Mouse (Mus musculus) MEL (cell line): Measurements from ENCODE around the gene Wdr81. TPM values are rescaled to one million over a fixed set of nuclear protein-coding genes. Genes with fewer than 3 reads are reported as not detected.
A peak's percentile ranks its signal among the peaks of the same experiment; 100 is the strongest.

Experiments used
- DNase-seq: peaks from one replicate; pipeline ENCODE4 v3.0.0; 2011; ENCODE audit warnings: low read depth, low spot score
- H3K27ac ChIP-seq: 2 replicates; pipeline ENCODE4 v1.5.1; 2012; ENCODE audit warnings: low read depth, mild to moderate bottlenecking, control low read depth, low read length, moderate library complexity; ENCODE audit not compliant: control insufficient read depth
- H3K27me3 ChIP-seq, 2 experiments: fragments of 150-350 bp in 1 of 2; sonication (generic) in 1 of 2; 2 replicates each; pipeline ENCODE4 v1.6.1; 2012; ENCODE audit warnings: low read length in 2 of 2, mild to moderate bottlenecking in 2 of 2, improper control_type of control experiment in 1 of 2, moderate library complexity in 1 of 2; ENCODE audit not compliant: insufficient read depth in 2 of 2, control insufficient read depth in 1 of 2
- H3K36me3 ChIP-seq, 2 experiments: 2 replicates each; pipeline ENCODE4 v1.6.1; 2012 to 2014; ENCODE audit warnings: low read length in 2 of 2, improper control_type of control experiment in 1 of 2, inconsistent platforms in 1 of 2, mild to moderate bottlenecking in 1 of 2; ENCODE audit not compliant: insufficient read depth in 2 of 2, control insufficient read depth in 1 of 2
- H3K4me1 ChIP-seq, 2 experiments: fragments of 150-350 bp in 1 of 2; sonication (generic) in 1 of 2; 2 replicates each; pipeline ENCODE4 v1.6.1; 2012; ENCODE audit warnings: low read length in 2 of 2, improper control_type of control experiment in 1 of 2, mild to moderate bottlenecking in 1 of 2; ENCODE audit not compliant: insufficient read depth in 2 of 2, control insufficient read depth in 1 of 2
- H3K4me3 ChIP-seq, 2 experiments: fragments of 150-350 bp in 1 of 2; sonication (generic) in 1 of 2; 2 replicates each; pipeline ENCODE4 v1.5.1; 2012; ENCODE audit warnings: low read depth in 2 of 2, low read length in 2 of 2, mild to moderate bottlenecking in 2 of 2, moderate library complexity in 2 of 2, control low read depth in 1 of 2, improper control_type of control experiment in 1 of 2; ENCODE audit not compliant: control insufficient read depth in 1 of 2, insufficient read depth in 1 of 2
- H3K79me2 ChIP-seq: 2 replicates; pipeline ENCODE4 v1.6.1; 2012; ENCODE audit warnings: mild to moderate bottlenecking, low read length, moderate library complexity; ENCODE audit not compliant: control insufficient read depth, poor library complexity, insufficient read depth
- H3K9ac ChIP-seq: 2 replicates; pipeline ENCODE4 v1.6.1; 2012; ENCODE audit warnings: low read depth, mild to moderate bottlenecking, control low read depth, low read length, moderate library complexity; ENCODE audit not compliant: control insufficient read depth, poor library complexity, severe bottlenecking
- H3K9me3 ChIP-seq: fragments of 150-350 bp; sonication (generic); replicated peaks from 2 replicates; pipeline ENCODE4 v1.6.1; 2012; ENCODE audit warnings: mild to moderate bottlenecking, low read length, improper control_type of control experiment, moderate library complexity; ENCODE audit not compliant: insufficient read depth
- CHD1 ChIP-seq: IDR thresholded peaks from 2 replicates; pipeline ENCODE4 v1.6.1; 2012; ENCODE audit warnings: low read depth, mild to moderate bottlenecking, inconsistent platforms, low read length, improper control_type of control experiment
- CHD2 ChIP-seq: IDR thresholded peaks from 2 replicates; pipeline ENCODE4 v1.6.1; 2011; ENCODE audit warnings: low read length, improper control_type of control experiment
- CTCF ChIP-seq, 3 experiments: IDR thresholded peaks in 2 of 3; conservative IDR thresholded peaks in 1 of 3; 2 replicates each; pipeline ENCODE4 v1.5.1; 2011 to 2012; ENCODE audit warnings: low read length in 3 of 3, low read depth in 2 of 3, mild to moderate bottlenecking in 2 of 3, improper control_type of control experiment in 1 of 3, inconsistent platforms in 1 of 3, mixed read lengths in 1 of 3, moderate library complexity in 1 of 3; ENCODE audit not compliant: control insufficient read depth in 1 of 3, insufficient read depth in 1 of 3, poor library complexity in 1 of 3, severe bottlenecking in 1 of 3
- GABPA ChIP-seq: IDR thresholded peaks from 2 replicates; pipeline ENCODE4 v1.6.1; 2012; ENCODE audit warnings: low read depth, mild to moderate bottlenecking, inconsistent platforms, low read length, improper control_type of control experiment, moderate library complexity
- HCFC1 ChIP-seq: IDR thresholded peaks from 2 replicates; pipeline ENCODE4 v1.6.1; 2012; ENCODE audit warnings: low read depth, mild to moderate bottlenecking, inconsistent platforms, low read length, improper control_type of control experiment, moderate library complexity
- JUND ChIP-seq: IDR thresholded peaks from 2 replicates; pipeline ENCODE4 v1.6.1; 2011; ENCODE audit warnings: low read depth, mild to moderate bottlenecking, improper control_type of control experiment, low read length
- KAT2A ChIP-seq: conservative IDR thresholded peaks from 2 replicates; pipeline ENCODE4 v1.6.1; 2012; ENCODE audit warnings: low read depth, low read length, improper control_type of control experiment, inconsistent platforms
- MAFK ChIP-seq: IDR thresholded peaks from 2 replicates; pipeline ENCODE4 v1.6.1; 2011; ENCODE audit warnings: low read depth, mild to moderate bottlenecking, low read length, improper control_type of control experiment, borderline replicate concordance
- MYC ChIP-seq: IDR thresholded peaks from 2 replicates; pipeline ENCODE4 v1.6.1; 2011; ENCODE audit warnings: low read depth, mild to moderate bottlenecking, low read length, improper control_type of control experiment, moderate library complexity
- RAD21 ChIP-seq: IDR thresholded peaks from 2 replicates; pipeline ENCODE4 v1.6.1; 2011; ENCODE audit warnings: mild to moderate bottlenecking, low read depth, low read length, improper control_type of control experiment
- SIN3A ChIP-seq: IDR thresholded peaks from 2 replicates; pipeline ENCODE4 v1.6.1; 2012; ENCODE audit warnings: low read length, improper control_type of control experiment, inconsistent platforms
- SMC3 ChIP-seq: IDR thresholded peaks from 2 replicates; pipeline ENCODE4 v1.6.1; 2011; ENCODE audit warnings: low read depth, low read length, improper control_type of control experiment
- USF2 ChIP-seq, 2 experiments: IDR thresholded peaks; 2 replicates each; pipeline ENCODE4 v1.6.1; 2011 to 2012; ENCODE audit warnings: improper control_type of control experiment in 2 of 2, low read length in 2 of 2, borderline replicate concordance in 1 of 2, inconsistent platforms in 1 of 2, low read depth in 1 of 2, mild to moderate bottlenecking in 1 of 2; ENCODE audit not compliant: insufficient read depth in 1 of 2
- ZC3H11A ChIP-seq: IDR thresholded peaks from 2 replicates; pipeline ENCODE4 v1.6.1; 2012; ENCODE audit warnings: low read depth, mild to moderate bottlenecking, inconsistent platforms, low read length, improper control_type of control experiment
- ZMIZ1 ChIP-seq: IDR thresholded peaks from 2 replicates; pipeline ENCODE4 v1.6.1; 2012; ENCODE audit warnings: low read depth, mild to moderate bottlenecking, inconsistent platforms, low read length, improper control_type of control experiment, moderate library complexity
- polyA plus RNA-seq, 2 experiments: library from polyadenylated mRNA; stranded (reverse) in 1 of 2; unstranded in 1 of 2; fragments of >175 nt in 1 of 2; fragments of >200 nt in 1 of 2; gene quantifications; 2 replicates each; pipeline versions ENCODE4 v1.2.1 to v1.2.4; 2012; ENCODE audit warnings: low replicate concordance in 2 of 2, low read depth in 1 of 2; ENCODE audit not compliant: insufficient read length in 2 of 2, insufficient read depth in 1 of 2, missing spikeins in 1 of 2
- total RNA-seq: library from RNA; depleted of rRNA; stranded (reverse); fragments of 300-350 nt; gene quantifications from 2 replicates; pipeline ENCODE4 v1.2.3, GENCODE M21; 2012

Gene Wdr81
- total and polyA plus RNA-seq, 3 experiments: 7.0 to 13.9 TPM; not detected in 1

DNA sequence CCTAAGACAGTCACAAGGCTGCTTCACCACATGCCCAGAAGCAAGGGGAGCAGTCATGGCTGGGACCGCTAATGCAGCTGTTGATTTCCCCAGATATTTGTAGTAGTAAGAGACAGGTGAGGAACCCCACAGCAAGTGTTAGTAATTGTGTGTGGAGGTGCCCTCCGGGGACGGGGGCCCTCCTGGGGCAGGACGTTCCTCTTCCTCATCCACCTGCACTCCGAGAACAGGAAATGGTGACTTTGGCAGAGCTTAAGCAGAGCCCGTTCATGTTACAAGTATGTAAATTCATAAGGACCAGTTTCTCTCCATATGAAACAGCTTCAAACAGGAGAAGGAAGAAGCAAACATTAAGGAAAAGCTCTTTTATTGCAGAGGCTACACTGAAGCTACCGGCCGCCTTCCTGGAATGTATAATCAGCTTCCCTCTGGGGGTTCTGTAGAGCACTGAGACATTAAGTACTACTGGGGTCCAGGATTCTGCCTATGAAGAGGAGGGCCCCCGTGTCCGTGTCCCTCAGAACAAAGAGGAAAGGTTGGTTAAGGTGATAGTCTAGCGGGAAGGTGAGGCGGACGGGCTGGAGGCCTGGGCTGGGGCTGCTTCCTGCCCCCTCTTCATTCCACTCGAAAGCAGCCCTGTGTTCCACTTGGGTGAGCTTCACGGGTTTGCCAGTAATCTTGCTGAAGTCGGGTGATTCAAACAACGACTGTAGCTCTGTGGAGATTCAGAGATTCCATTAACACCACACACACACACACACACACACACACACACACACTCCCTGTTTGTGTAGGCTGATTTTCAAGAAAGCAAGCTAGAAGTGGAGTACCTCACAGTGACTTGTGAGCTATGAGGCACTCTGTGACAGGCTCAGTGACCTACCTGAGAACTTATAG, 44.6 kb downstream of the Wdr81 start:
- no peak overlapping the region for H3K27ac ChIP-seq
- H3K4me1 ChIP-seq: peaks cover 0 to 4% of the 10 kb centered on the region in 2 experiments; a peak in 2 of 4 replicates
- H3K9ac ChIP-seq: no peak overlapping the region
- DNase-seq: no peak
- no peaks in the 10 kb centered on the region for H3K79me2 ChIP-seq
- no peak overlapping the region for H3K4me3 ChIP-seq
- TF ChIP-seq SMC3 (no peak), ZC3H11A (no peak), MAFK (no peak), USF2 (IDR thresholded peaks at IDR 0.05; ENCODE audit: borderline replicate concordance in 1 of 2, insufficient read depth in 1 of 2, low read depth in 1 of 2, low read length in 2 of 2) (no peak), CHD1 (no peak), MYC (no peak), GABPA (no peak), CHD2 (no peak)
- no peaks in the 10 kb centered on the region for H3K36me3 ChIP-seq
- no peaks in the 10 kb centered on the region for H3K9me3 ChIP-seq
- H3K27me3 ChIP-seq: no peaks in the 10 kb centered on the region

DNA sequence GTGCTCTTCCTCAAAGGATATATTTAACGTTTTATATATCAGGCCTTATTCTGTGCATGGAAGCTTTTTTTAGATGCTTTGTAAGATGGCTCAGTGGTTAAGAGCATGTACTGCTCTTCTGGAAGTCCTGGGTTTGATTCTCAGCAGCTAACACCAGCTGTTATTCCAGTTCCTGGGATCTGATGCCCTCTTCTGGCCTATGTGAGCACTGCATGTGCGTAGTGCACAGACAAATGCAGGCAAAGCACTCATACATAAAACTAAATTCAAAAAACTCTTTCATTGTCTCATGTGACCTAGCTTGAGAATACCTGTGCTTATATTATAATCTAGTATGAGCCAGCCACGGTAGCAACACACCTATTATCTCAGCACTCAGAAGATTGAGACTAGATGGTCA, 47.7 kb downstream of the Wdr81 start:
- H3K27me3 ChIP-seq: no peaks in the 10 kb centered on the region
- H3K9ac ChIP-seq: no peak overlapping the region
- H3K4me1 ChIP-seq: no peaks in the 10 kb centered on the region
- no peaks in the 10 kb centered on the region for H3K9me3 ChIP-seq
- no peak for TF ChIP-seq KAT2A
- TF ChIP-seq RAD21: peak; percentile 88
- TF ChIP-seq SIN3A: peak; percentile 44; the same call in 1 of the 2 replicates
- TF ChIP-seq GABPA: no peak
- peak; percentile 65; the same call in 1 of the 2 replicates for TF ChIP-seq JUND
- TF ChIP-seq HCFC1: no peak
- TF ChIP-seq ZMIZ1: no peak
- peak; percentile 85 for TF ChIP-seq ZC3H11A
- peak; percentile 89 to 96 (median 89) for TF ChIP-seq CTCF (IDR thresholded peaks at IDR 0.05 in 2 of 3, conservative IDR thresholded peaks at IDR 0.05 in 1 of 3; ENCODE audit: control insufficient read depth in 1 of 3, insufficient read depth in 1 of 3, low read depth in 2 of 3, low read length in 3 of 3, poor library complexity in 1 of 3, severe bottlenecking in 1 of 3)
- TF ChIP-seq SMC3: peak; percentile 88
- H3K4me3 ChIP-seq: no peak overlapping the region
- DNase-seq: peak; percentile 87
- no peaks in the 10 kb centered on the region for H3K36me3 ChIP-seq
- H3K79me2 ChIP-seq: no peaks in the 10 kb centered on the region
- H3K27ac ChIP-seq: no peak overlapping the region
